Mouse (Mus musculus) limb, embryonic 14.5 days (tissue): ENCODE results near the gene Cutc. TPM values are rescaled to one million over a fixed set of nuclear protein-coding genes. Genes with fewer than 3 reads are reported as not detected.

ENCODE experiments used
- ATAC-seq: fragments of 200-750 bp; cut with Nextera tagmentation; 2 replicates; pipeline ENCODE4 v1.8.0; 2017; ENCODE audit warnings: low read depth, moderate number of reproducible peaks, moderate TSS enrichment; ENCODE audit not compliant: low FRiP score
- DNase-seq: peaks from one replicate; pipeline ENCODE4 v3.0.0-alpha.2; 2015; ENCODE audit warnings: low spot score
- H3K27ac ChIP-seq: fragments of 300-500 bp; sonication (generic); replicated peaks from 2 replicates; pipeline ENCODE4 v1.5.1; 2014; ENCODE audit warnings: low read depth, mild to moderate bottlenecking, low read length, moderate library complexity, mixed read lengths
- H3K27me3 ChIP-seq: fragments of 300-500 bp; sonication (generic); 2 replicates; pipeline ENCODE4 v1.6.1; 2014; ENCODE audit warnings: low read length, mixed read lengths; ENCODE audit not compliant: control insufficient read depth, insufficient read depth
- H3K36me3 ChIP-seq: fragments of 300-500 bp; sonication (generic); 2 replicates; pipeline ENCODE4 v1.6.1; 2014; ENCODE audit warnings: mild to moderate bottlenecking, low read length, moderate library complexity, mixed read lengths; ENCODE audit not compliant: control insufficient read depth, insufficient read depth
- H3K4me1 ChIP-seq: fragments of 300-500 bp; sonication (generic); 2 replicates; pipeline ENCODE4 v1.6.1; 2014; ENCODE audit warnings: antibody characterized with exemption, low read length, mixed read lengths; ENCODE audit not compliant: control insufficient read depth, insufficient read depth
- H3K4me2 ChIP-seq: fragments of 300-500 bp; sonication (generic); replicated peaks from 2 replicates; pipeline ENCODE4 v1.6.1; 2014; ENCODE audit warnings: low read depth, mild to moderate bottlenecking, low read length, moderate library complexity; ENCODE audit not compliant: severe bottlenecking
- H3K4me3 ChIP-seq: fragments of 300-500 bp; sonication (generic); replicated peaks from 2 replicates; pipeline ENCODE4 v1.5.1; 2014; ENCODE audit warnings: low read length
- H3K9ac ChIP-seq: fragments of 300-500 bp; sonication (generic); 2 replicates; pipeline ENCODE4 v1.6.1; 2014; ENCODE audit warnings: mild to moderate bottlenecking, low read depth, low read length, moderate library complexity; ENCODE audit not compliant: severe bottlenecking
- H3K9me3 ChIP-seq: fragments of 300-500 bp; sonication (generic); 2 replicates; pipeline ENCODE4 v1.6.1; 2016; ENCODE audit warnings: low read length; ENCODE audit not compliant: control insufficient read depth
- POLR2A ChIP-seq: fragments of 200-500 bp; IDR thresholded peaks from 2 replicates; pipeline ENCODE4 v1.8.0; 2012; ENCODE audit warnings: inconsistent platforms, mild to moderate bottlenecking, moderate library complexity, borderline replicate concordance; ENCODE audit not compliant: insufficient read depth, insufficient read length; ENCODE audit errors: extremely low read depth
- WGBS: fragments of 180-500 bp; shearing (Covaris S2); extraction: QIAGEN DNeasy Blood & Tissue Kit; methylation state at CpG from one replicate; pipeline ENCODE4 v1.1.7; 2014; 5-methylcytosine and 5-hydroxymethylcytosine counted together
- polyA plus RNA-seq, 2 experiments: library from polyadenylated mRNA; depleted of rRNA in 1 of 2; stranded (reverse) in 1 of 2; unstranded in 1 of 2; fragments of >200 nt; fragmentation: Nextera tagmentation in 1 of 2; extraction: Ambion mirVana in 1 of 2; gene quantifications; 2 replicates each; pipeline versions ENCODE4 v1.2.1 to v1.2.3; 2012 to 2014

Gene Cutc
- polyA plus RNA-seq, 2 experiments = 8.2 to 13.0 TPM

DNA sequence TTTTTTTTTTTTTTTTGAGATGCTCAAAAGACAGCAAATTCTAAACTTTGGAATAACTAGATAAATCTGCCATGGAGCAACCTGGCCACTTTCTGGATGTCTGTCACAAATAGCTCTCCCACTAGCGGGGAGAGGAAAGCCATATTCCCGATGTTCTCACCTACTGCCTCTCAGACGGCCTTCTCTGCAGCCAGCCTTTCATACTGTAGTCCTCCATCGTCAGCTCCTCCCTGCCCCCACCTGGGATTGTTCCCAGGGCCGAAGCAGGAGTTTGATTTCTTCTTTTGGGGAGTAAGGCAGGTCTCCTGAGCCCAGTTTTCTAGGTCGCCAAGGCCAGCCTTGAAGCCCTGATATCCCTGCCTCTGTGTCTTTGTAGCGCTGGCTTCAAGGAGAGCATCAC lies 21.6 kb upstream of the Cutc start:
- DNase-seq (no peak), ATAC-seq (no peak)
- no peaks in the 10 kb centered on the region for H3K4me1 ChIP-seq
- no peak overlapping the region for H3K9ac ChIP-seq
- TF ChIP-seq POLR2A = no peak
- H3K36me3 ChIP-seq = peaks cover 44% of the 10 kb centered on the region
- H3K4me2 ChIP-seq = no peak overlapping the region
- H3K27me3 ChIP-seq = no peaks in the 10 kb centered on the region
- H3K4me3 ChIP-seq = no peak overlapping the region
- 62% methylated on average over 7 of the region's 7 CpGs for WGBS
- no peaks in the 10 kb centered on the region for H3K9me3 ChIP-seq
- H3K27ac ChIP-seq = no peak overlapping the region

- TF ChIP-seq POLR2A = no peak
- ATAC-seq (no peak), DNase-seq (no peak)
- Histone ChIP-seq H3K9ac (no peak overlapping the region), H3K4me2 (no peak overlapping the region), H3K27ac (no peak overlapping the region), H3K4me3 (no peak overlapping the region), H3K36me3 (peaks cover 78% of the 10 kb centered on the region), H3K4me1 (no peaks in the 10 kb centered on the region), H3K9me3 (no peaks in the 10 kb centered on the region), H3K27me3 (no peaks in the 10 kb centered on the region)
- 98% methylated on average over 10 of the region's 10 CpGs for WGBS
Measured at GRCm38 (mm10) chr19:43738409-43738808, 14.4 kb upstream of the Cutc start.

- no peak overlapping the region for H3K9ac ChIP-seq
- peaks cover 87% of the 10 kb centered on the region for H3K36me3 ChIP-seq
- WGBS = 92% methylated on average over 7 of the region's 7 CpGs
- no peak overlapping the region for H3K4me2 ChIP-seq
- no peaks in the 10 kb centered on the region for H3K27me3 ChIP-seq
- no peaks in the 10 kb centered on the region for H3K9me3 ChIP-seq
- DNase-seq (no peak), ATAC-seq (no peak)
- TF ChIP-seq POLR2A = no peak
- H3K4me1 ChIP-seq = no peaks in the 10 kb centered on the region
- H3K4me3 ChIP-seq = no peak overlapping the region
- no peak overlapping the region for H3K27ac ChIP-seq
Measured at GRCm38 (mm10) chr19:43743401-43743800, 9.4 kb upstream of the Cutc start.

GRCm38 (mm10) chr19:43745740-43746139 lies 7.1 kb upstream of the Cutc start:
- no peak for TF ChIP-seq POLR2A
- ATAC-seq (no peak), DNase-seq (no peak)
- Histone ChIP-seq H3K27ac (no peak overlapping the region), H3K36me3 (peaks cover 83% of the 10 kb centered on the region), H3K9ac (no peak overlapping the region), H3K4me2 (no peak overlapping the region), H3K27me3 (no peaks in the 10 kb centered on the region), H3K4me3 (no peak overlapping the region), H3K9me3 (no peaks in the 10 kb centered on the region), H3K4me1 (no peaks in the 10 kb centered on the region)
- WGBS = 91% methylated on average over 3 of the region's 3 CpGs

DNA sequence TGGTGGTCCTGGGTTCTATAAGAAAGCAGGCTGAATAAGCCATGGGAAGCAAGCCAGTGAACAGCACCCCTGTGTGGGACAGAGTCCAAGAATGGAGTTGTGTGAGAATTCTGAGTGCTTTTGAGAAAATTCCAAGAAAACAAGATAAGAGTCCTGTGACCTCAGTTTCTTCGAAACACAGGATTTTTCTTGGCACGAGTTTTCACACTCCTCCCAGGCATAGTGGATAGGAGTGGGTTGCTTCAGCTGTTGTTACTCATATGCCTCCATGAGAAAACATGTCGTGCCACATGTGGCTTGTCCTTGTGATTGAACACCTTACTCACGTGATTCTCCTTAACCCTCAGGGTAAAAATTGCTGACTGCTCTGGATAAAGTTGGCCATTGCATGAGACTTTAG lies 4.9 kb upstream of the Cutc start:
- Histone ChIP-seq H3K4me2 (no peak overlapping the region), H3K9ac (no peak overlapping the region), H3K9me3 (no peaks in the 10 kb centered on the region), H3K27ac (no peak overlapping the region), H3K4me3 (no peak overlapping the region), H3K27me3 (no peaks in the 10 kb centered on the region), H3K4me1 (0 out of 2 replicates have a peak, but pooled peaks cover 3% of the 10 kb centered on the region), H3K36me3 (peaks cover 70% of the 10 kb centered on the region)
- DNase-seq = no peak
- 94% methylated on average over 4 of the region's 4 CpGs for WGBS
- ATAC-seq = no peak
- TF ChIP-seq POLR2A = no peak

GRCm38 (mm10) chr19:43750008-43750407 lies 2.8 kb upstream of the Cutc start:
- Histone ChIP-seq H3K9ac (no peak overlapping the region), H3K4me3 (no peak overlapping the region), H3K9me3 (no peaks in the 10 kb centered on the region), H3K4me2 (no peak overlapping the region), H3K27me3 (no peaks in the 10 kb centered on the region), H3K27ac (no peak overlapping the region), H3K36me3 (peaks cover 51% of the 10 kb centered on the region), H3K4me1 (0 out of 2 replicates have a peak, but pooled peaks cover 3% of the 10 kb centered on the region)
- no peak for TF ChIP-seq POLR2A
- DNase-seq (no peak), ATAC-seq (no peak)
- 97% methylated on average over 2 of the region's 2 CpGs for WGBS
